Mouse (Mus musculus): Measurements from ENCODE around the gene Srgap1.

Srgap1 gene

DNA sequence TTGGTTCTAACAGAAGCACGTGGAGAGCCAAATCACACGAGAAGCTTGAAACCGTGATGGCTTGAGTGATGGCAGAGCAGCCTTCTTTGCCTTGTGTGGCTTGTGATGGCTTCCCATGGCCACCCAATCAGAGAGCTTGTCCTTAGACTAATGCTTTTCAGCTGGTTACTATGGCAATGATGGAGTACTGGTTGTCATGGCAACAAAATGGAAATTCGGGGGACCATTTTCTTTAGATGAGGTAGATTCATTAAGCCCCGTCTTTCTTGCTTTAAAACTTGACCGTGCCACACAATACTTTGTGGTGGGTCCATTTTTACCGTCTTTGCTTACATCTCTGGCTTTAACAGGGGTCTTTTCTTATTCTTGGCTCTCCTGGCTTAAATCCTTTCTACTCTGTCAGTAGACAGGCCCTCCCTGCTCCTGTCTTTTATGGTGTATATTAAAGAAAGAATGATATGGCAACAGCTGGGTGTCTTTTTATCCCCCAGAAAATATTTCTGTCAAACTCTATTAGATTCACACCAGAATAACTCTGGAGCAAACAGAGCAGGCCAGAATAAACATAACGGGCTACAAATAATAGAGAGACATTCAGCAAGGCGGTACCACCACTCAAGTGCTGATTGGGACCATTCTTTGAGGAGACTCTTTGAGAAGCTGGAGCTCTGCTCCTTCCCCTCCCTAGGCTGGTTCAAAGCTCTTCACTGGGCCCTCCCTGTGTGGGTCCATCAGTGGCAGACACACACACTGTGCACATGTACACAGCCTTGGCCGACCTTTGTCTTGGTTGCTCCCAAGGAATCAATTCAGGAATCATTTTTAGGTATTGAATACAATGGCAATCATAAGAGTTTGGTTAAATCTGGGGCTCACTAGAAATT, 281.7 kb downstream of the Srgap1 start:
- no peak for DNase-seq (ENCODE audit: low read depth, low spot score)

DNA sequence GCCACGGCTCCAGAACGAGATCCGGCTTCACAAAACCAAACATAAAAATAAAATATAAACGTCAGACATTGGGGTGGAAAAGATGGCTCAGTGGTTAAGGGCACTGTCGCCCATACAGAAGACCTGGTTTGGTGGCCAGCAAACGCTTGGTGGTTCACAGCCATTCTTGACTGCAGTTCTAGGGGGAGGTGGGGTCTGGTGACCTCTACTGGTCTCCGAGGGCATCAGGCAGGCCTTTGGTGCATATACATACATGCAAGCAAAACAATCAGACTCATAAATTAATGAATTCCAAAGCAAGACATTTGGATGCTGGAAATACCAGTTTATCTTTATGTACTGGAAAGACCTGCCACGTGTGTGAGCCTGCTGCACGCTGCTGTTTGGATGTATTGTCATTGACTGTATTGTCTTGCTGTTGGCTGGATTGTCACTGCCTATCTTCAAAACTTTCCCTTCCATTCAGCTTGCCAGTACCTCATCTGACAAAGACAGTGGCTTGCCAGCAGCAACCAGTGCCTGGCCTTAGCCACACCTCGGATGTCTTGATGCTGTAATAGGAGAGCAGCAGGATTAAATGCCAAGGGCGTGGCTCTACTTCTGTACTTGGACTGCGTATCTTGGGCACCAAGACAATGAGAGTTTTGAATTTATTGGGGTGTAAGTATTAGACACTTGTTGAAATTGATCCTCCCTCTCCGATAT, 282.5 kb downstream of the Srgap1 start:
- no peak for DNase-seq (ENCODE audit: low read depth, low spot score)

GRCm38 (mm10) chr10:121763191-121763590, 283.9 kb downstream of the Srgap1 start:
- DNase-seq (ENCODE audit: low read depth, low spot score) = no peak

DNA sequence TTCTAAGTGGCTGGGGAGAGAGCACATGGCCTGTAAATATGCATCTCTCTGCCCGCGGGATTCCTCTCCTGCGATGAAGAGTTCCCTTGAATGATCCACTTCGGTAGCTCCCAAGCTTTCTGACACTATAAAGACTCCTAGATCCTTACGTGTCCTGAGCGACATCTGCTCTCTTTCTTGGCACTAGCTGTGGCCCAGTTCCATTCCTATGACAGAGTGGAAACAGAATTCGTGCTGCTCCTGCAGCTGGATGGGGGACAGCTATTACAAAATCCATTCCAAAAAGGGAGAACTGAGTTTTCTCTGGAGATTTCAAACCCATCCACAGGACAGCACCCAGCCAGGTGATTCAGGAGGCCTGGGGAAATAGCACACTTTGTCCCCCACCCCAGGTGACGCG, 285.0 kb downstream of the Srgap1 start:
- no peak for DNase-seq (ENCODE audit: low read depth, low spot score)

DNA sequence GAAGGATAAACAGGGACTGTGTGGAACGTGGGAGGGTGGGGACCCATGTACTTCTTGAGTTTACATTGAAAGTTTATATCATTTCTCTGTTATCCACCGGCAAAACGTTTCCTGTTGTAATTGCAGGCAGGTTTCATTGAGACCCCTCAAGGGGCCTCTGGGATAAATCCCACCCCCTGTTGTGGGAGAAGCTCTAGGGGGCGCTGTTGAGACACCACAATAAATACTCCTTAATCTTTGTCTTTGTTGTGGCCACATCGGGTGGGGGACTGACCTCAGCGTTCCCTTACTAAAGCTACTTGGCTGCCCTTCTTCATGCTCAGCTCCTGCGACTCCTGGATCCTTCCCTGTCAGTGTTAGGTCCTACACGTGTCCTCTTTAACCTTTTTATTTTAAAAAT, 288.0 kb downstream of the Srgap1 start:
- DNase-seq (ENCODE audit: low read depth, low spot score) = no peak

- no peak for DNase-seq (ENCODE audit: low read depth, low spot score)
Observed at GRCm38 (mm10) chr10:121756677-121757076, 290.4 kb downstream of the Srgap1 start.

- DNase-seq (ENCODE audit: low read depth, low spot score) = no peak
Observed at GRCm38 (mm10) chr10:121755822-121756221, 291.3 kb downstream of the Srgap1 start.

DNA sequence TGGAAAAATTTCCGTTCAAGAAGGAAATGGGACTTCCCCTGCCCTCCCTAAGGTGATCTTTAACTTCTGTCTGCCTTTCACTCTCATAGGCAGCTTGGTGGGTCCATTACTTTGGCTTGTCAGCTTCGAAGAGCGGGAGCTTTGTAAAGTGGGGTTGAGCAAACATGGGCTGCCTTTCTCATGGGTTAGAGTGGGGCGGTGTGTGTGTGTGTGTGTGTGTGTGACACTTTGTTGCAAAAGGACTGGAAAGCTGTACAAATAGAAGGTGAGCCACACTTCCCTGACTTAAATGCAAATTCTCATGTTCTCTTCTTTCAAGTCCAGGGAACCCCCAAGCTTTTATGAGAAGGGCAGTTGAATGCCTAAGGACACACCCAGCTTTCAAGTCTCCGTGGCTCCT, 292.9 kb downstream of the Srgap1 start:
- DNase-seq (ENCODE audit: low read depth, low spot score) = no peak

- DNase-seq (ENCODE audit: low read depth, low spot score) = no peak
Observed at GRCm38 (mm10) chr10:121750175-121750574, 296.9 kb downstream of the Srgap1 start.

- DNase-seq (ENCODE audit: low read depth, low spot score) = no peak
Observed at GRCm38 (mm10) chr10:121742336-121742735, 304.8 kb downstream of the Srgap1 start.

- peak; percentile 71 for DNase-seq (ENCODE audit: low read depth, low spot score)
Observed at GRCm38 (mm10) chr10:121739548-121740505, 307.3 kb downstream of the Srgap1 start, which contains the start of gene BC048403. Gene BC048403, plus strand, starts transcription at chr10:121739937.

GRCm38 (mm10) chr10:121737256-121737655, 309.9 kb downstream of the Srgap1 start:
- DNase-seq (ENCODE audit: low read depth, low spot score) = no peak

GRCm38 (mm10) chr10:121732542-121732941, 314.6 kb downstream of the Srgap1 start:
- DNase-seq (ENCODE audit: low read depth, low spot score) = no peak

GRCm38 (mm10) chr10:121731048-121731725, 315.9 kb downstream of the Srgap1 start:
- DNase-seq (ENCODE audit: low read depth, low spot score) = no peak

Measured in retina, postnatal 7 days (tissue).